Mouse (Mus musculus) 3T3-L1 (cell line): Measurements from ENCODE around the gene Ahsa1.
"Not testable (repeated sequence)": the region's sequence is repeated elsewhere in the genome, so short reads cannot be mapped to it uniquely, and the experiment has no call there.

Experiments used
- DNase-seq: peaks from one replicate; pipeline ENCODE4 v3.0.0-alpha.2; 2015; ENCODE audit warnings: low read depth, low spot score

Ahsa1 gene

DNA sequence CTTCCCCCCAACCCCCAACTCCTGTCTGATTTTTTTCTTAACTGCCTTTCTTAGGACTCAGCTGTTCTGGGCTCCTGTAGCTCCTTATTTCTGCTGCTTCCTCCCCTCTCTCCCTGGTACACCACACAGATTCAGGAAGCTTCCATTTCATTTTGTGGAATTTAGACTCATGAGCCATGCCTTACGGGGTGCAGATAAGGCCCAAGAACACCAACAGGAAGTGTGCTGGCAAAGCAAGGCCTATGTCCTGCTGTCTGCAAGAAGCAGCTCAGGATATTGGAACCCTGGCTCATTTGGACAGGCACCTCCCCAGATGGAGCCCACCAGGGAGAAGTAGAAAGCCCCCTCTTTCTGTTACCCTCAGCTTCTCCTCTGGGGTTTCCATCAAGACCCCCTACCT lies 15.5 kb downstream of the Ahsa1 start:
- no peak for DNase-seq

DNA sequence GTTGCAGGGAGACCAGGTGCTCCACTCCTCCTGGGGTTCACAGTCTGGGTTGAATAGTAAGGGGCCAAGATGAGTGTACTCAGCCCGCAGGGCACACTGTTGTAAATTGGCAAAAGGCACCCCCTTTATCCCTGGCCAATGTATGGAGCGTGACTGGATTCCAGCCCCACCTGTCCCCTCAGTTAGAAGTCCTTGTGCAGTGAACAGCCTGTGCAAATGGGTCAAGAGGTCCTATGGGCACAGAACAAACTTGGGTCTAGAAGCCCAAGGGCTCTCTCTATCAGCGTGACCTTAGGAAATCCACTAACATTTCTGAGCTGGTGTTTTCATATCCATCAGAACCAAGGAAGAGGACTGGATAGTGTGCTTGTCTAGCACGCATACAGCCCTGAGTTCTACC lies 16.5 kb downstream of the Ahsa1 start:
- no peak for DNase-seq

DNA sequence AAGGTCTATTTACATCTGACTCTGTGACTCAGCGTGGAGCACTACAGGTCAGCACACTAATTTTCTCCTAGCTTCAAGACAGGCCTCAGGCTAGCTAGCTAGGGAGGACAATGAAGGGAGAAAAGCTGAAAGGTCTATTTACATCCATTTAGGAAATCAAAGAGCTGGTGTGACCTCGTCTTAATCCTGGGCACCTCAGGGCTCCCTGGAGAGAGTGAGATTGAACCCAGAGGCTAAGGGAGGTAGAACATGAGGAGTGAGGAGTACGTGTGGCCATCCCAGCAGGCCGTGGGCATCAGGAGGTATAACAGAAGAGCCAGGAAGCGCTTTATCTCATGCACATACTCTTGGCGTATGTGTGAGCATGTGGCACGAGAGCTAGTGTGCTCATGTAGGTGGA lies 17.4 kb downstream of the Ahsa1 start:
- DNase-seq = peak; percentile 28

GRCm38 (mm10) chr12:87284268-87284667 lies 18.0 kb downstream of the Ahsa1 start:
- DNase-seq = no peak

DNA sequence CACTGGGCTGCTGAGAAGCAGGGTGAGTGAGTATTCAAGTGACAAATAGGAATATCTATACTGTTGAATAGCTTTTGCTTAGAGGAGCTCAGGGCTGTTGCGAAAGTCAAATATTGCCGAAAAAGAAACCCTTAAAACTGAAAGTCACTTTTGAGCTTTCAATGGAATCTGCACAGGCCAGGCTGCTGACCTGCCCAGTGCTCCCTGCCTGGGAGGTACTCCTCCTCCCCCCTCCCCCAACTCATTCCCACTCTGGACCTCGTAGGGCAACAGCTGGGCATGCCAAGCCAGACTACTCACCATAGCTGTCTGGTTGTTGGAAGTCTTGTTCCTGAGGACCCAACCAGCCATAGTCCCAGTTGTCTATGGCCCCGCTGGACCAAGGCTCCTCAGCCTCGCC lies 18.4 kb downstream of the Ahsa1 start:
- no peak for DNase-seq

- no peak for DNase-seq
These were observed 22.8 kb downstream of the Ahsa1 start for GRCm38 (mm10) chr12:87289100-87289499.

DNA sequence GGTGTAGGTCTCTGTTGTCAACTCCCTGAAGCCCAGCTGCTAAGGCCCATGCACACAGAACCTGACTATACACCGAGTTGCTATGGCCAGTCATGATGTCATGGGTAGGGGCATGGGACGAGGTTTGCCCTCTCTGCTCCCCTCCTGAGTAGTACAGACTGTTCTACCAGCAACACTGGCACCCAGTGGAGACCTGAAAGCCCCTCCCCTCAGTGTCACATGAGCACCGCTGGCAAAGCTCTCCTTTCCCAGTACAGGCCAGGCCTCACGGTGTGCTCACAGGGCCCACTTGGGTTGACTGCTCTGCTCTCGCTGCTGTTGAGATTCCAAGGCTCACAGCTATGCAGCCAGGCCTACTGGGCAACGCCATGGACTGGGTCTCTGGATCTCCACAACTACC lies 27.7 kb downstream of the Ahsa1 start:
- DNase-seq = no peak

DNA sequence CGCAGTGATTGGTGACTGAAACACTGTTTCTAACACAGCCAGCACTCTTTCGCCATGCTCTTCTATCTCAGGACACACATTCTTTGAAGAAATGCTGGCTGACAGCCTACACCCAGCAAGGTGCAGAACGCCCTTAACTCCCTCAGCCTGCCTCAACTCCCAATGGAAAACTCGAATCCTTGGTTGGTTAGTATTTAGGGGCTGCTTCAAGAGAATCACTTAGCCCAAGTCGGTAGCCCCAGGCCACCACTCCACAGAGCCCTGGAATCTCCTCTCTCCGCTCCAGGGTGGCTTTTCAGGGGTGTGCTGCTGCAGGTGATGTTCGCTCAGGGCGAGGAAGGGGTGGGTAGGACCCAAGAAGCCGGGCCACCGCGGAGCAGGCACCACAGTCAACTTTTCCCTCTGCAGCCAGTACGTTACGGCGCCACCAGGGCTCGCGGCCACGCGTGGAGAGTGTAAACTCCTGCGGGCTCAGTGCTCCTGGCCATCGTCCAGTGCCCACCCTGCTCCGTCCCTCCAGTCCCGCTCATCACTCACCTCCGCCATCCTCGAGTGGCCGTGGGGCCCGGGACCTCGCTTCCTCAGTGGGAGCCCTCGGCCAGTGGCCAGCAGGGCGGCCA lies 32.9 kb downstream of the Ahsa1 start:
- DNase-seq = no peak

DNA sequence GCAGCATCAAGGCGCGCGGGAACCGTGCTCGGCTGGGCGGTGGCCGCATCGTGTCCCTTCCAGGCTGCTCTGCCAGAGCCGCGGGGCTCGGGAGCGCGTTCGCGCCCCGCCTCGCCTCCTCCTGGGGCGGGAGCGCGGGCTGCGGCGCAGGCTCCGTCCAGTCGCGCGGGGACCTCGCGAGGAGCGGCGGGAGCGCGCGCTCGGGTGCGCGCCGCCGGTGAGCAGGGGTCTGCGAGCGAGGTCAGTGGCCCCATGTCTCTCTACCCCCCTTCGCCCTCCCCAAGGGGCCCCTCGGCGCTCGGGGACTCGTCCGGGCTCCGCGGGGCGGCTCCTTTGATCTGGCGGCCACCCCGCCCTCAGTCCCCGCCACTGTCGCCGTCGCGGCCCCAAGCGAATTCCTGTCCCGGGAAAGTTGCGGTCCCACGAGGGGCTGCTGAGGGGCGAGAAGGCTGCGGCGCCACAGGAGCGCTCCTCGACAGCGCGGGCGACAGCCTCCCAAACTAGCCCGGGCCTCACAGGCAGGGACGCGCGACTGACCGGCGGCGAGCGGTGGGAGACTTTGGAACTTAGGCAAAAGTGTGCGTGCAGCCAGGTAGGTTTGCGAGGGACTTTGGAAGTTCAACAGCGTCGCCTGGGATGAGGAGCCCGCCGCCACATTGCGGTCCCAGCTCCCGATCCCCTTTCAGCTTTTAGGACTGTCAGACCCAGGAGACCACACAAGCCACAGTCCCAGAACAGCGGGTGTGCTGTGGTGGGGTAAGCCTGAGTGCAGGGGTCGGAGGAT lies 33.6 kb downstream of the Ahsa1 start, which contains the start of gene Ism2:
Gene Ism2 (minus strand): TSS at position 49 of the 784 bp plus-strand sequence.
- no peak for DNase-seq

GRCm38 (mm10) chr12:87300441-87300690 lies 34.1 kb downstream of the Ahsa1 start:
- no peak for DNase-seq

DNA sequence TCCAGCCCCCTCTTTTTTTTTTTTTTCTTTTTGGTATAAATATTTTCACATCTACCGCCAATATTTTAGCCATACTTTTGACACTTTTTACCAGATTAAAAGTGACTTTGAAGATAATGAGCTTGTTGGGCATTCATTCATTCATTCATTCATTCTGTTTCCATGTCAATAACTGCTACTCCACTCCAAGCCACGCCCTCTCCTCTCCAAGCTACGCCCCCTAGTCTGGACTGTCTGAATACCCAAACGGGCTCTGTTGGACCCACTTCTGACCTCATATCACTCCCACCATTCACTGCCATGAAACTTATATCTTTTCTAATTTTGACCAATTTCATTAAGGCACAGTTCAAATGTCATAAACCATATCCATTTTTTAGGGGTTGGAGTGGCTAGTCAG lies 34.9 kb downstream of the Ahsa1 start:
- DNase-seq = no peak

- DNase-seq = no peak
These were observed 39.7 kb downstream of the Ahsa1 start for GRCm38 (mm10) chr12:87305767-87306583.

GRCm38 (mm10) chr12:87306584-87306844 lies 40.2 kb downstream of the Ahsa1 start:
- DNase-seq = not testable (repeated sequence)

DNA sequence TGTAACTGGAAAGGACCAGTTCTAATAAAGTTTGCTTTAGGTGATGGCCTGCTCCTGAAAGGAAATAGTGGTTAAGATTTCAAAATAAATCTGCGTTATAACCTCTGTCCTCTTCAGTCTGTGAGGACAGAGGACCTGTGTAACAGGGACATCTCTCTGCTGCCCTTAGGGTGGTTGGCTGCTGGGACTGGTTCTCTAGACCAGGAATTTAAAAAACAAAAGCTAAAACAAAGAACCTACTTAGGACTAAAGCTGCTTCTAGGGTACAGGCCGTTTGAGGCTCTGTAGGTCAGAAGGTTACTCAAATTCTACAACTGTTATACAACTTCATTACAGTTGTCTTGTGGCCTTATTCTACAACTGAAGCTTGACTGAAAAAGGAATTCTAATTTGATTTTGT lies 46.8 kb downstream of the Ahsa1 start:
- DNase-seq = no peak

- DNase-seq = no peak
These were observed 51.7 kb downstream of the Ahsa1 start for GRCm38 (mm10) chr12:87317951-87318350.

DNA sequence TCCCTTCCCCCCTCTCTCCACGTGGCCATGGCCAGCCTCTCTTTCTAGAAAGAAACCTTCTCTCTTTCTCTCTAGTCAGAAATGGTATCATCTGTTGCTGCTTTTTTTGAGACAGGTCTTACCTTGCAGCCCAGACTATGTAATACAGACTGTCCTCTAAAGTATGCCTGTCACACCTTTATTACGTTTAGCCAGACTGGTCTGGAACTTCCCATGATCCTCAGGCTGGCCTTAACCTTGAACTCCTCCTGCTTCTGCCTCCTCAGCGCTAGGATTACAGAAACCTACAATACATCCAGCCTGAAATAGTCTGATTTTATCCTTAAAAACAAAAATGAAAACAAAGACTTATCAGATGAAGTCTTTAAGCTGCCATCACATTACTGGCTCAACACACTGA lies 53.0 kb downstream of the Ahsa1 start:
- no peak for DNase-seq
